Mouse (Mus musculus): ENCODE data around the gene Btn2a2.

Gene Btn2a2

DNA sequence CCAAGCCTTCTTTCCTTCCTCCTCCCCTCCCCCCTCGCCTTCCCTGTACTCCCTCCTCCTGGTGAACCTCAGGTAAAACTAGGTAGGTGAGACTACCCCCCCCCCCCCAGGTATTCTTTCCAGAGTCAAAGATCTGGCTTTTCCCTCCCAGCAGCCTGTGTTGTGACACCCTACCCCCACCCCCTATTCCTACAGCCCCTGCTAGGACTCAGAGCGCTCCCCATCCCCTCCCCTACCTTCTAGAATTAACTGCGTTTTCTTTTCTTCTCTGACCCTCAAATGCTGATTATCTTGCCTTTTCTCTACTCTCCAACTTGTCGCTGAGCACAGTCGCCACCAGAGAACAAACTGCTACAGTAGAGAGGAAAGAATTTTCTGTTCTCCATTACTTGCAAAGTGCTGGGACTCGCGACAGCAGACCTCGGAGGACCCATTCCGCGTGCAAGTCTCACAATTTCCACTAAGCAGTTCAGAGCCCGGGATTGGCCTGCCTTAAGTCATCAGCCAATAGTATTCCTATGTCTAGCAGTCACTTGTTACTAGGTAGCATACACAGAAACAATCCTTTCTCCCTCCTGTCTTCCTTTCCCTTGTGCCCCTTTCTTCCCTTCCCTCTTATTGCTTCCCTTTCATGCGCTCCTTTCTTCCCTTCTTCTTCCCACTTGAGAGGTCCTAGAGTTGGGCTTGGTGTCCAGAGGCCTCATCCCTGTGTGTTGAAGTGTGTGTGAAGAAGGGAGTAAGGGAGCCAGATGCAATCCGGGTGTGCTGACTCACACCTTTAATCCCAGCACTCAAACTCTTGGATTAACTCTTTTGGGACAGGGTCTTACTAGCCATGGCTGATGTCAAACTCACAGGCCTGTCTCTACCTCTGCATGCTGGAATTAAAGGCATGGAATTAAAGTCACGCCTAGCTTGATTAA, at the start of gene Btn2a2:
Btn2a2 (minus strand) TSS at position 458 of the 923 bp plus-strand sequence.
- DNase-seq (ENCODE audit: low read depth, low spot score): peak; percentile 84

DNA sequence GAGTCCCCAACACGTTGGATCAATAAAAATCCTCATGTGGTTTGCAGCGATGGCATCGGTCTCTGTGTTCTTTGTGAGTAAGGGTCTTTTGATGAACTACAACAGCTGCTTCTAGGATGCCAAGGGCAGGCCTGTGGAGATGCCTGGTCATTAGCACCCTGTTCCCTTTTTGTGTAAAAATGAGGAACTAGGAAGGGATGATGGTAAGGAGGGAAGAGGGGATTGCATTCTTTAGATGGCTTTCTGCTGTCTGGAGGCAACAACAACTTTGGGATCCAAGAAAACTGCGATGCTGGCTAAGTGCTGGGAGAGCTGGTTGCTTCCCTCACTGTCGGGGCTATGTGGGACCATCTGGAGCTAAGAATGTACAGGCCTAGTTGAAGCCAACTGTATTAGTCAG, 49.6 kb upstream of the Btn2a2 start:
- DNase-seq (ENCODE audit: low read depth, low spot score): peak; percentile 40

DNA sequence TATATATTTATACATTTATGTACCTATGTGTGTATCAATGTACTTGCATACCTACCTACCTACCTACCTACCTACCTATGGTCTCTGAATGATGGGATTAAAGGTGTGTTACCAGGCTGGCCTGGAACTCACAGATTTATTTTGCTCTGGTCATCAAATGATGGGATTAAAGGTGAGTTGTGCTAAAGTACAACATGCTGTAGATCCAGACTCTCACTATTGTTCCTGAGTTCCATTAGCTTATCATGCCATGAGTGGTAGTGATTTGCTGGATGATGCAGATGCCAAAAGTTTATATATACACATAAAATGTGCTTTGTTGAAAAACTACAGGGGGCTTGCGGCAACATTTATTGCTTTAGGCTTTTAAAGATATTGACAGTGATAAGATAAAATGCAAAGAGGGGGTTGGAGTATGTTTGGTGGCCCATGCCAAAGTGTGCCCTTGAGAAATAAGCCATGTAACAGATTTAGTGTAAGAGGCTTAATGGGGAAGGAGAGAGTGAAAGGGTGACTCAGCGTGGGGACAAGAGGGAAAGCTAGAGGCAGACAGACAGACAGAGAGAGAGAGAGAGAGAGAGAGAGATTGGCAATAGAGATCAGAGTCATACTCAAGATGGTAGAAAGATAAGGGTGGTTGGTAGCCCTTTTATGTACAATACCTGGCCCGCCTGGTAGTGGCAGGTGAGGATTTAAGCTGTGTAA, 48.5 kb upstream of the Btn2a2 start:
- peak; percentile 31 for DNase-seq (ENCODE audit: low read depth, low spot score)

DNA sequence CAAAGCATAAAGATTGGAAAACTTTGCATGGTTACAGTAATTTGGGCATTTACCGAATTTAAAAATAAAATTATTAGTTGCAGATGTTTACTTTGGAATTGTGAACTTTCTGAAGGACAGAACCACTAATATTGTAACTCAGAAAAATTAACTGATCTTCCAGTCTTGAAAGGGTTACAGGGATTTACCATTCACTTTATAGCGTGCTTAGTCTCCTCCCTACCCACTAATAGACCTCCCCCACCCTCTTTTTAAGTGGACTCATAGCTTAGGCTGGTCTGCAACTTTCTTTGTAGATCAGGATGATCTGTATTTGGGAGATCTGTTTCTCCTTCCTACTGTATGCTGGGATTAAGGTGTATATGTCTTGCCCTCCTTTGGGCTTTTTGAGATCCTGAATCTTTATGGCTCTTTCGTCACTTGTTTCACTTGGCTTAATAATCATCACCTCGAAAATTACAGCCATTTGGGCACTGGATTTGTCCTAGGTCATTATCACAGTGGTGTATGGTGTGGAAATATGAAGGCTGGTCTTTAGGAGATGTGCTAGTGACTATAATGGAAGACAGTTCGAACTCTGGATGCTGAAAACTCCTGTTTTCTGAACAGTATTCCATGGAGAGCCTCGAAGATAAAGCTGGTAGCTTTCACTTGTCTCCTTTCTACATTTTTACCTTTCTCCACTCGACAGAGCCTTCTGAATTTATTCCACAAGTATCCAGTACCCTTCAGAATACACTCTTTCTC, 47.6 kb upstream of the Btn2a2 start:
- DNase-seq (ENCODE audit: low read depth, low spot score): peak; percentile 52

DNA sequence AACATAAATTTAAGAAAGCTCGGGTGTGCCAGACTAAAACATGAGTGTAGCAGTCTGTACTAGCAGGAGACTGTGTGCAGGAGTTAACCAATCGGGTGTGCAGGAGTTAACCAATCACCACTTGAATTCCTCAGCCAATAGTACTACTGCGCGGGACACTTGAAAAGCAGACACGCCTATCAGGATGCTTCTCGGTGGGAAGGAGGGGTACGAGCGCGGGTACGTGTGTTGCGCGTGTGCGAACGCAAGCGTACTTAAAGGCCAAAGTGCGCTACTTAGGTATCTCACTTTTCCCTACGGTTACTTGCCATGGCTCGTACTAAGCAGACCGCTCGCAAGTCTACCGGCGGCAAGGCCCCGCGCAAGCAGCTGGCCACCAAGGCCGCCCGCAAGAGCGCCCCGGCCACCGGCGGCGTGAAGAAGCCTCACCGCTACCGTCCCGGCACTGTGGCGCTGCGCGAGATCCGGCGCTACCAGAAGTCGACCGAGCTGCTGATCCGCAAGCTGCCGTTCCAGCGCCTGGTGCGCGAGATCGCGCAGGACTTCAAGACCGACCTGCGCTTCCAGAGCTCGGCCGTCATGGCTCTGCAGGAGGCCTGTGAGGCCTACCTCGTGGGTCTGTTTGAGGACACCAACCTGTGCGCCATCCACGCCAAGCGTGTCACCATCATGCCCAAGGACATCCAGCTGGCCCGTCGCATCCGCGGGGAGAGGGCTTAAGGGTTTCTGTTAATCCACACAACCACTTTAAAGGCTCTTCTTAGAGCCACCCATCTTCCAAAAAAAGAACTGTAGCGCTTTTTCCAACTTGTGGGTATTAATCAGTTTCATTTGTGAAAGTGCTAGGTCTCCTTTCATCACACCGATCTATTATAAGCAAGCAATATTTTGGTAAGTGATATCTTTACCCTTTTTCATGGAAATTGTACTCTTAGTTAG, 46.7 kb upstream of the Btn2a2 start, which contains the start of gene Hist1h3g:
Hist1h3g (plus strand) TSS at position 286 of the 939 bp plus-strand sequence.
- peak; percentile 97 for DNase-seq (ENCODE audit: low read depth, low spot score)

DNA sequence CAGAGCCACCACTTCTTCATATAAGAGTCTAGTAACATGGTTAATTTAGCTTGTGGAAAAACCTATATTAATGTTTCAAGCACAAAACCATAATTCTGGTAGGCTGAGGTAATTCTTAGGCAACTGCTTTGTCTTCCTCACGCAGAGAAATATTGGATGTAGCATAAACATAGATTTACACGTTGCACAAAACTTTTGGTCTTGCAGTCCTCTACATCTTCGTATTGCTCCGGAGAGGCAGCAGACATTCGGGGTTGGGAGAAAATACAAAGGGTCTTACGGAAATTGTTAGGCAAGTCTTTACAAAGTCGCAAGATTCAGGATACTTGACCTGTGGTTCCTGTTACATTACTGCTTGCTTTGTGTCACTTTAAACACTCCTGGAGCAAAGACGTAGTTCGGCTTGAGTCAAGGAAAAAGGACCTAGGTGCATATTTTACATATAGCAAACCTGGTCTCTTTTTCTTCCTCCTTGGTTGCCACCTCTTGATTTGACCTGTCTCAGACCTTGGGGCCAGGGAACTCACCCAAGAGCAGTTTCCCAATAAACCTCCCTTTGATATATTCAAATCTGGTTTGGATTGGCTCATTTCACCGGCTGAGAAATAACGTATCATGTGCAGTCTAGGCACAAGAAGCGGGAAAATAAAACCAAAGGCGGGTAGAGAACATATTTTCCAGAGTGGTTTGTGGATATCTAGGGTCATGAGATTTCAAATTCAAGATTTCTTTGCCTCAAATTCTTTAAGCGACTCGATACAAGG, 45.9 kb upstream of the Btn2a2 start:
- DNase-seq (ENCODE audit: low read depth, low spot score): no peak

DNA sequence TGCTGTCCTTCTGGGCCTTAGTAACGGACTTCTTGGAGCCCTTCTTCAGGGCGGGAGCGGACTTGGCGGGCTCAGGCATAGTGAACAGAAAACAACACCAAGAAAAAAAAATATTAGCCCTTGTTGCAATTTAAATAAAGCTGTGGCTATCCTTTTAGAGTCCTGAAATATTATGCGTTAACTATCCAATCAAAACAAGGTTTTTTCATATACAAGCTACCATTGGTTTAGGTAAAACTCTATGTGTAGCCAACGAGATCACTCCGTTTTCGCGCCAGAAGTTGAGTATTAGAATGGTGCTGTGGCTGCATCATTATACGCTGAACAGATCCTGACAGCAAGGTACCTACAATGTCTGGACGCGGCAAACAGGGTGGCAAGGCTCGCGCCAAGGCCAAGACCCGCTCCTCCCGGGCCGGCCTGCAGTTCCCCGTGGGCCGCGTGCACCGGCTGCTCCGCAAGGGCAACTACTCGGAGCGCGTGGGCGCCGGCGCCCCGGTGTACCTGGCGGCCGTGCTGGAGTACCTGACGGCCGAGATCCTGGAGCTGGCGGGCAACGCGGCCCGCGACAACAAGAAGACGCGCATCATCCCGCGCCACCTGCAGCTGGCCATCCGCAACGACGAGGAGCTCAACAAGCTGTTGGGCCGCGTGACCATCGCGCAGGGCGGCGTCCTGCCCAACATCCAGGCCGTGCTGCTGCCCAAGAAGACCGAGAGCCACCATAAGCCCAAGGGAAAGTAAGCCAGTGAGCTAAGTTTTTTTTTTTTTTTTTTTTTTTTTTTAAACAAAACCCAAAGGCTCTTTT, 45.1 kb upstream of the Btn2a2 start, which contains the start of gene Hist1h2af:
Hist1h2af (plus strand) TSS at position 347 of the 808 bp plus-strand sequence.
- peak; percentile 94 for DNase-seq (ENCODE audit: low read depth, low spot score)

DNA sequence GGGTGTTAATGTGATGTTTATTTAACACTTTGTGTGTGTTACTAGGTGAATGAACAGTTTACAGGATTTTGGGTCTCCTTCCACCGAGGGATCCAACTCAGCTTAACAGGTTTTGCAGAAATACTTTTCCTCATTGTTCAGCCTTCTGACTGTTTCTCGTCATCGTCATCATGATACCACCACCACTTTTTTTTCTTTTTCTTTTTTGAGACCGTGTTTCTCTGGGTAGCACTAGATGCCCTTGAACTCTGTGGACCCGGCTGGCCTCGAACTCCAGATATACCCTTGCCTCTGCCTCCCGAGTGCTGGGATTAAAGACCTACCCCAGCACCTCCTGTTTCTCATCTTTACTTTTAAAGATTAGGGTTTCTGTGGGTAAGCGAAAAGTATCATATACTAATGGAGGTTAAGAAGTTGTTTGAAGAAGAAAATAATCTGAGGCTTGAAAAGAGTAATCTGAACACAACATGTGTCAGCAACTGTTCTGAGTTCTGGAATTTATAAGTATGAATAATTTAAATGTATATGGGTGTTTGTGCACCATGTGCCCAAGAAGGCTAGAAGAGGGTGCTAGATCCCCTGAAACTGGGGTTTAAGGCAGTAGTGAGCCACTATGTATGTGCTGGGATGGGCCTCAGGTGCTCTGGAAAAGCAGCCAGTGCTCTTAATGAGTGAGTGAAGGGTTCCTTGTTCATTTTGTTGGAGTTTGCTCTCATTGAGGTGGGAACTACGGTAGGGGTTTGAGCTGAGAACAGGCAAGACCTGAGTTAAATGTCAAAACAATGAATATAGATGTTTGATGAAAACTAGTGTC, 43.8 kb upstream of the Btn2a2 start:
- DNase-seq (ENCODE audit: low read depth, low spot score): peak; percentile 74

DNA sequence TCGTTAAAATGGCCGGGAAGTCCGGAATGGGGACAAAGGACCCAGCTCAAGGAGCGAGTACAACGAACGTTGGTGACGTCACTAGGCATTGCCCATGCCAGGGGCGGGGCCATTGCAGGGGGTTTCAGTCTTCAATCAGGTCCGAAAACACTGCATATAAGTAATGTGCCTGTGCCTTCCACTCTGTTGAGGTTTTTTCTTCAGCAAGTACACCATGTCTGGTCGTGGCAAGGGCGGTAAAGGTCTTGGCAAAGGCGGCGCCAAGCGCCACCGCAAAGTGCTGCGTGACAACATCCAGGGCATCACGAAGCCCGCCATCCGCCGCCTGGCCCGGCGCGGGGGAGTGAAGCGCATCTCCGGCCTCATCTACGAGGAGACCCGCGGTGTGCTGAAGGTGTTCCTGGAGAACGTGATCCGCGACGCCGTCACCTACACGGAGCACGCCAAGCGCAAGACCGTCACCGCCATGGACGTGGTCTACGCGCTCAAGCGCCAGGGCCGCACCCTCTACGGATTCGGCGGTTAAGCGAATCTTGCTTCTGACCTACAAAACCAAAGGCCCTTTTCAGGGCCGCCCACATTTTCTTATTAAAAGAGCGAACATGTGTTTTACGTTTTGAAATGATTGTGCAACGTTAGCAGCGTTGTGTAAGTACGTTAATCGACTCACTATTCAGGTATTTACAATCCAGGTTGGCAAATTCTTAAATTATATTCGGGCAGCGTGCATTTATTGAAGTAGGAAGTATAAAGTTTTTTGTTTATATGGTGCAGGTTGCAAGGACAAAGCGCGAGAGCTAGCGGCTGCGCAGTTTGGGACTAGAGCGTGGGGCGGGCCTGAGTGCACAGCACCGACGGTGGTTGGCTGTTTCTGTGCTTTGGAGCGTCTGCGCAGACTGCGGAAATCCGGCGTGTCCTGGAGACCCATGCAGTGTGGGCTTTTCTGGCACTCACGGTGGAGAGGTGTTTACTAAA, 42.5 kb upstream of the Btn2a2 start, which contains the start of gene Hist1h4h:
Hist1h4h (plus strand) TSS at position 150 of the 975 bp plus-strand sequence.
- peak; percentile 97 for DNase-seq (ENCODE audit: low read depth, low spot score)

DNA sequence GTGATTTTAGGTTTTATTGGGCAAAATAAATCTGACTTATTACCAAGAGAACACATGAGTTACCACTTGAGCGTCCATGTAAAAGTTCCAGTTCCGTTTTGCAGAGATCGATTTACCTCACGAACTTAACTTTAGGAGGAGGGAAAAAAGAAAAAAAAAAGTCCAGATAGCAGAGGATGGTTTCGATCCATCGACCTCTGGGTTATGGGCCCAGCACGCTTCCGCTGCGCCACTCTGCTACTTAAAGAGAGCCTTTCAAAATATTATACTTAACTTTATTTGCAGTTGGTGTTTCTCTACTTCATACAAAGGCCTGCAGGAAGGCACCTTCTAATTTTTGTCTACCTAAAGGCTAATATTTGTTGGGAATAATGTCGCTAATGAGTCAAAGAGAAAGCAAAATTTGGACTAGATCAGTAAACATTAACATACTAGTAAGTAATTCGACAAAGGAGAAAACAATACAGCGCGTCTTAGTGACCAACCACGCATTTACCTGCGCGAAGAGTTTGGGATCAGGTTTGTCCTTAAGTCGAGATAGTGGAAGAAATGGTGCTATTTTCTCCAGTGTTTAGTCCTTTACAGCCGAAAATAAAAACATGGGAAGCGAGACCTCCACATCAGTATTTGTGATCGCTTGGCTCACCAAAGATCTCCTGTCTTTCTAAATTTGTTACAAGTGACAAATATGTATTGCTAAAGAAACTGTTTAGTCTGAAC, 41.7 kb upstream of the Btn2a2 start:
- peak; percentile 85 for DNase-seq (ENCODE audit: low read depth, low spot score)

DNA sequence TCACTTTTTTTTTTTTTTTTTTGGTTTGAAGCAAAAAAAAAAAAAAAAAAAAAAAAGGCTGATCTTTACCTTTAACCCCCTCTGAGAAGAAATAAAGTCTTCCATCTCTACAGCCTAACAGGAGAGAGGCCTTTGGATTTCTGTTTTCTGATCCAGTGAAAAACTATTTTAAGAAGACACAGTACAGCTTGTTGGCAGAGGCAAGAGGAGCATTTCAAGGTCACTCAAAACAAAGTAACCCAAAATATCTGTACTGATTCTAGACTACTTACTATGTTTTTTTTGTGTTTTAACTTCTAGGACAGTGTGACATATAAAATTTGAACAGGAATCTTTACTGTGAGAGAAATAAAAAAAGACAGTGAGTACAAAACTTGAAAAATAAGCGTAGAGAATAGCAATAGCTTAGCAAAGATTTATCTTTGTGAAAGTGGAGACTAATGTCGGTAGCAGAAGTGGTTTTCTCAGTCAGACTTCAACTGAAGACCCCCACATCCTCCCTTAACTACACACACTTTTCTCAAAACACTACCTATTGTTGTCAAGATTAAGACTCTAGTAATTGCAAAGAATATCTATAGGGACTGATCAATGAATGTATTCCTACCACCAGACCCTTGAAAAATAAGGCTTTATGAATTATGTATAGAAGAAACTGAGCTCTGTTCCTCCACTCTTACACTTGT, 41.0 kb upstream of the Btn2a2 start:
- no peak for DNase-seq (ENCODE audit: low read depth, low spot score)

DNA sequence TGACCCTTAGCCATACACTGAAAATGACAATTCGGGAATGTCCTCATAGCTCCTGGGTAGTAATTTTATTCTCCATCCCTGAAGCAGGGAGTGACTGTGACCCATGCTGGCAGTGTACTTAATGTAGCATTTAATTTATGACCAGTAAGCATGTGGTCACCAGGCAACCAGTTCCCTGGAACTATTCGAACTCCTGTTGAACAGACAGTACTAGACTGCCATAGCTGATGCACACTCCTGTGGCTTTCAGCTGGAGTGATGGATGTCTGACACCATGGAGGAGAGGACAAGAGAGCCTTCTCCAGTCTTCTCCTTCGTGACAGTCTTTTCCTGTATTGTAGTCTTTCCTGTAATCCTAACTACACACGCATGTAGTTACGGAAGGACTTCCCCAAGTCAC, 40.3 kb upstream of the Btn2a2 start:
- peak; percentile 14 for DNase-seq (ENCODE audit: low read depth, low spot score)

DNA sequence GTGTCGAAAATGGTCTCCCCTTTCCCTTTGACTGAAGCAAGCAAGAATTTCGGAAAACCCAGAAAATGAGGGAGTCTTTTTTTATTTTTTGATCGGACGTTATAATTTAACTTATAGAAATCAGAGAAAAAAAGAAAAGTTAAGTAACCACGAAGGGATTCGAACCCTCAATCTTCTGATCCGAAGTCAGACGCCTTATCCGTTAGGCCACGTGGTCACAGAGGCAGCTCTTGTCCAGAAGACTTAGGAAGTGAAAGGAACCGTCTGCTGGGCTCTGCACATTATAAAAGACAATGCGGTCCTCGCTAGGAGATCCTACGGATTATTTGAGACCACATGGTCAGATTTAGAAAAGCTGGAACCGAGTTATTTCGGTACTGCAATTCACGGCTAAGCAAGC, 37.7 kb upstream of the Btn2a2 start:
- DNase-seq (ENCODE audit: low read depth, low spot score): peak; percentile 92

DNA sequence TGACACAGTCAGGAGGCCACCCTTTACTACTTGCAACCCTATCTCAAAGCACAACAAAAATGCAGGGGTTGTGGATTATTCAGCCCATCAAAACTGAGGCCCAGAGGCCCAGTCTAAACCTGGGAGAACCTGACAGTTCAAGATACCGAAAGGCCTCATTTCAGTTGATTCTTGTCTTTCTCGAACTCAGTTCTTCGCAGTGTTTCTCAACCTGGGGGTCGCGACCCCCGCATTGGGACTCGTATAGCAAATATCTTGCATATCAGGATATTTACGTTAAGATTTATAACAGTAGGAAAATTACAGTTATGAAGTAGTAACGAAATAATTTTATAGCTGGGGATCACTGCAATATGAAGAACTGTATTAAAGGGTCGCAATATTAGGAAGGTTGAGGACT, 37.2 kb upstream of the Btn2a2 start:
- DNase-seq (ENCODE audit: low read depth, low spot score): peak; percentile 88

DNA sequence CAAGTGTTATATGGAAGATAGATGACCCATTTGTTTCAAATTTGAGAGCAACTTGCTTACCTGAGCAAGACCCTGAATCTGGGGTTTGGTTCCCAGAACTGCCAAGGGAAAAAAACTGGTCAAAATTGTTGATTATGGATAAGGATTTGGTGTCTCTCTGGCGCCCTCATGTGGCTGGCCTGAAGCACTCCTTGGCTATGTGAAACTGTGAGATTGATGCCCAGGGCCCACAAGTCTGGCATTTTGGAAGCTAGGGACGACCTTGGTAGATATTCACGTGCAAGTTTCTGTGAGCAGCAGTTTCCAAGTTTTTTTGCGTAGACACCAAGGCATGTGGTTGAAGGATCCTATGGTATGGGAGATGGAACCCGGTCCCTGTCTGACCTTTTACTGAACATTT, 36.0 kb upstream of the Btn2a2 start:
- DNase-seq (ENCODE audit: low read depth, low spot score): peak; percentile 88

DNA sequence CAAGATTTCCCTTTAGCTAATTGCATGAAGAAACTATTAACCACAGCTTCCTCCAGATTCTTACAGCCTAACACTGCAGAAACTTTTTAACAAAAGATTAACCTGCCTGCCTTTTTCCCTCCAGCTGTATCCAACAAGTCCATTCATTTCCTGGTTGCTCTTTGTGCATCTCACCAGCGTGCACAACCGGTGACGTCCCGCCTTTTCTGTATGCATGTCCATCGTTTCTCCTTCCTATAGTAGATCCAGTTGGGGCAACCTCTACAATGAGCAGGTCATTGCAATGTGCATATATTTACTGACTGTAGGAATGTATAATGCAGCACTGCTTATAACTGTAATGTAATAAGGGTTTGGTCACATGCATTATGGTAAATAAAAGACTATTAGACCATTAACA, 35.3 kb upstream of the Btn2a2 start:
- no peak for DNase-seq (ENCODE audit: low read depth, low spot score)

All from A20 (cell line).